Mouse (Mus musculus) heart, embryonic 16.5 days (tissue): Measurements from ENCODE around the gene Abhd17b. TPM values are rescaled to one million over a fixed set of nuclear protein-coding genes. Genes with fewer than 3 reads are reported as not detected.
"Not testable (repeated sequence)": the region's sequence is repeated elsewhere in the genome, so short reads cannot be mapped to it uniquely, and the experiment has no call there.

Source experiments
- ATAC-seq: fragments of 200-750 bp; cut with Nextera tagmentation; replicated peaks from 2 replicates; pipeline ENCODE4 v1.8.0; 2017; ENCODE audit warnings: moderate number of reproducible peaks; ENCODE audit not compliant: insufficient read depth, low FRiP score; ENCODE audit errors: extremely low read depth
- H3K27ac ChIP-seq: fragments of 300-500 bp; sonication (generic); 2 replicates; pipeline ENCODE4 v1.5.1; 2014; ENCODE audit warnings: mild to moderate bottlenecking, low read length, control low read depth, moderate library complexity
- H3K27me3 ChIP-seq: fragments of 300-500 bp; sonication (generic); 2 replicates; pipeline ENCODE4 v1.6.1; 2014; ENCODE audit warnings: low read length, mixed read lengths; ENCODE audit not compliant: control insufficient read depth, insufficient read depth
- H3K36me3 ChIP-seq: fragments of 300-500 bp; sonication (generic); 2 replicates; pipeline ENCODE4 v1.6.1; 2014; ENCODE audit not compliant: control insufficient read depth, insufficient read depth
- H3K4me1 ChIP-seq: fragments of 300-500 bp; sonication (generic); 2 replicates; pipeline ENCODE4 v1.6.1; 2014; ENCODE audit warnings: low read length, mixed read lengths; ENCODE audit not compliant: control insufficient read depth, insufficient read depth
- H3K4me2 ChIP-seq: fragments of 300-500 bp; sonication (generic); 2 replicates; pipeline ENCODE4 v1.6.1; 2014; ENCODE audit warnings: low read depth, mild to moderate bottlenecking, control low read depth, low read length
- H3K4me3 ChIP-seq: fragments of 300-500 bp; sonication (generic); 2 replicates; pipeline ENCODE4 v1.5.1; 2014; ENCODE audit warnings: mild to moderate bottlenecking, control low read depth, low read length
- H3K9ac ChIP-seq: fragments of 300-500 bp; sonication (generic); 2 replicates; pipeline ENCODE4 v1.6.1; 2014; ENCODE audit warnings: low read length, control low read depth
- H3K9me3 ChIP-seq: fragments of 300-500 bp; sonication (generic); replicated peaks from 2 replicates; pipeline ENCODE4 v1.6.1; 2016; ENCODE audit warnings: low read length; ENCODE audit not compliant: control insufficient read depth
- WGBS: fragments of 180-500 bp; shearing (Covaris S2); extraction: QIAGEN DNeasy Blood & Tissue Kit; methylation state at CpG from one replicate; pipeline ENCODE4 v1.1.7; 2014; 5-methylcytosine and 5-hydroxymethylcytosine counted together
- polyA plus RNA-seq: library from polyadenylated mRNA; unstranded; fragments of >200 nt; fragmentation: Nextera tagmentation; extraction: Ambion mirVana; gene quantifications from 2 replicates; pipeline ENCODE4 v1.2.1, GENCODE M21; 2015

Abhd17b gene
- polyA plus RNA-seq, 1 experiment from 2014 or later: 19.7 TPM

DNA sequence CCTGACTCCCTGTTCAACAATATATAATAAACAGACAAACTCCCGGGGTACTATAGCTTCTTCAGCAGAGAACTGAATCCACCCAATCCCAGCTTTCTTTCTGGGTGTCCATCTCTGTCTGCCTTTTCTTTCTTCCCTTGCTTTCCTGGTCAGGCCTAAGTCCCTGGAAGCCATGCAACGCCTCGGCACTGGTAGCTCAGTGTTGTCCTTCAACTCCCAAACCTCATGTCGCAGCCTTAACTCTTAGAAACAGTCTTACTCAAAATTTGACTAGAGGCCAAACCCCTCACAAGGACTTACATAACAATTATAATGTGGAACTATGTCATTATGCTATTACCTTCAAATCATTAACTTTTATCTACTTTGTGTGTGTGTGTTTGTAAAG lies 28.8 kb upstream of the Abhd17b start:
- no peaks in the 10 kb centered on the region for H3K27me3 ChIP-seq
- no peak for ATAC-seq
- no peak overlapping the region for H3K9ac ChIP-seq
- H3K4me2 ChIP-seq: no peak overlapping the region
- WGBS: 89% methylated on average over 4 of the region's 4 CpGs
- H3K27ac ChIP-seq: no peak overlapping the region
- H3K36me3 ChIP-seq: no peaks in the 10 kb centered on the region
- H3K9me3 ChIP-seq: no peaks in the 10 kb centered on the region
- no peak overlapping the region for H3K4me3 ChIP-seq
- peaks cover 6% of the 10 kb centered on the region; the same call in 1 of the 2 replicates for H3K4me1 ChIP-seq

DNA sequence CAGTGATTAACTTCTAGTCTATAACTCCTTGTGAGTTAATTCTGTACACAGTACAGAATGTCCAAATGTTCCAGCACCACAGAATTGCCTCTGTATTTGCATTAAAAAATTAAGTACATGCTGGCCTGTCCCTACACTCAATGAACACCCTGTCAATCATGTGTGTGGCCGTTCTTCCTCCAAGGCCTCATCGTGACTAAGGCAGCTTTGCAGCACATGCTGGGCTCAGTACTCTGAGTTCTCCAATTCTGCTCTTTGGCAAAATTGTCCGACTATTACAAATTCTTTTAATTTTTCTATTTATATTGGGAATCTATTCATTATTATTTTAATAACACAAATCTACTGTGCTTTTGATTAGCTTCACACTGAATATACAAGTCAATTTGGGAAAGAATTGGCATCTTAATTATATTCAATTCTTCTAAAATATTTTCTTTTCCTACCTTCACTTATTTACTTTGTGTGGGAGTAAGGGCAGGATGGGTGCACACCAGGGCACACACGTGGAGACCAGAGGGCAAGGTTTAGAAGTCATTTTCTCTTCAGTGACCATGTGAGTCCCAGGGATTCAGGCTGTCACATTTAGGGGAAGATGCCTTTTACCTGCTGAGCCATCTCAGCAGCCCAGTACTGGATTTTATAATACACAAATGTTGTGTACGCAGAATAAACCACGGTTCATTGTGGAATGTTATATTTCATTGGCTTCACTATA lies 26.6 kb upstream of the Abhd17b start:
- Histone ChIP-seq H3K4me1 (peaks cover 10% of the 10 kb centered on the region; the same call in 1 of the 2 replicates), H3K36me3 (no peaks in the 10 kb centered on the region), H3K27ac (no peak overlapping the region), H3K9ac (no peak overlapping the region), H3K9me3 (no peaks in the 10 kb centered on the region), H3K27me3 (no peaks in the 10 kb centered on the region), H3K4me2 (no peak overlapping the region), H3K4me3 (no peak overlapping the region)
- WGBS: 82% methylated on average over 6 of the region's 6 CpGs
- ATAC-seq: no peak

GRCm38 (mm10) chr19:21628440-21628839 lies 24.5 kb upstream of the Abhd17b start:
- not testable (repeated sequence) for H3K9me3 ChIP-seq, H3K4me2 ChIP-seq, H3K27ac ChIP-seq, H3K36me3 ChIP-seq, H3K4me3 ChIP-seq, ATAC-seq, H3K9ac ChIP-seq, H3K27me3 ChIP-seq
- WGBS: 61% methylated on average over 10 of the region's 11 CpGs
- peaks cover 10% of the 10 kb centered on the region; the same call in 1 of the 2 replicates for H3K4me1 ChIP-seq

DNA sequence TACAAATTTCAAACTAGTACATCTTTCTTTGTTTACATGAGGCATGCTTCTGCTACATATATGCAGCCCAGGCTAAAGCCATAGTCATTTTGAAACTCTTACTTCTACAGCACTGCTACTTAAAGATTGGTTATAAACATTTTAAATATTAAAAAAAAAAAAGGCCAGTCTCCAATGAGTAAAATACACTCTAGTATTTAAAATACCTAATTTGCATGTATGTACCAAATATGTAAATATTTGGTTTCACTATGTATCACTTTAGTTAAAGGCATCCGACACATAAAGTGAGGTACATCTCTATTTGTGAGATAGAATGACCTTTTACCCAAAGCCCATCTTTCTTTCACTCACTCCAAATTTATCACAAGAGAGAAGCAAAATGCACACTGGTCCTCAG lies 24.0 kb upstream of the Abhd17b start:
- 90% methylated on average over 1 of the region's 1 CpGs for WGBS

GRCm38 (mm10) chr19:21629501-21629900 lies 23.5 kb upstream of the Abhd17b start:
- Histone ChIP-seq H3K9ac (no peak overlapping the region), H3K4me3 (no peak overlapping the region), H3K4me2 (no peak overlapping the region), H3K9me3 (no peaks in the 10 kb centered on the region), H3K36me3 (no peaks in the 10 kb centered on the region), H3K4me1 (peaks cover 7% of the 10 kb centered on the region; the same call in 1 of the 2 replicates), H3K27me3 (no peaks in the 10 kb centered on the region), H3K27ac (no peak overlapping the region)
- no peak for ATAC-seq
- WGBS: 75% methylated on average over 1 of the region's 1 CpGs

More for the DNA sequence above, 24.0 kb upstream of the Abhd17b start:
- Histone ChIP-seq H3K9ac (no peak overlapping the region), H3K9me3 (no peaks in the 10 kb centered on the region), H3K4me2 (no peak overlapping the region), H3K27ac (no peak overlapping the region), H3K4me1 (peaks cover 7% of the 10 kb centered on the region; the same call in 1 of the 2 replicates), H3K4me3 (no peak overlapping the region), H3K36me3 (no peaks in the 10 kb centered on the region), H3K27me3 (no peaks in the 10 kb centered on the region)
- ATAC-seq: no peak

DNA sequence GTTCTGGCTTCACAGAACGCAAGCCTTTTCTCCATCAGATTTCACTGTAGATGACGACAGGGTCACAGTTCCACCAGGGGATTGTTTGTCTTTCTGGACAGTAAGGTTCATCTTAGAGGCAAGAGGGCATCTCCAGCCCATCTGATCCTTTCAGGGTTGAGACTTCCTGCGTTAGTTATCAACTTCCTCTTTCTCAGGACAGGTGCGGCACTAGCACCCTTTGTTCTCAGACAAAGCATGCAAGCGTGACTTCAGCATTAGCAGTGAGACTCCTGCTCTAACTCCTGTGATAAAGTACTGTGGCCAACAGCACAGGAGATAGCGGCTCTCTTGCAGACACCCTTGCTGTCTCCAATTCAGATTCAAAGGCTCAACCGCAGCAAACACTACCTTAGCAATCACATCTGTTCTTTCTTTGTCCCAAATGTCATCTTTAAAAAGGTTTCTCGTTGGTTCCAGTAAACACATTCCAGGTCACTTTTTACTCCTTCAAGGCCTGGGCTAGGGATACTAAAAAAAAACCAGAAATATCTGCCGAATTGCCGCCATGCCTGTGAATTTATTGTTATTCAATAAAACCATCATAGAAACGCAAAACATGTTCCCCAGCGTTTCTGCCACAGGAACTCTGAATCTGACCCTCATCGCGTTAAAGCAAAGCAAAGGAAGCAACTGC lies 22.2 kb upstream of the Abhd17b start:
- no peaks in the 10 kb centered on the region for H3K9me3 ChIP-seq
- WGBS: 47% methylated on average over 14 of the region's 14 CpGs
- H3K36me3 ChIP-seq: no peaks in the 10 kb centered on the region
- H3K4me3 ChIP-seq: no peak overlapping the region
- H3K4me1 ChIP-seq: peaks cover 7% of the 10 kb centered on the region; the same call in 1 of the 2 replicates
- H3K27me3 ChIP-seq: no peaks in the 10 kb centered on the region
- ATAC-seq: no peak
- no peak overlapping the region; the same call in 1 of the 2 replicates for H3K9ac ChIP-seq
- H3K4me2 ChIP-seq: no peak overlapping the region
- H3K27ac ChIP-seq: 0 out of 2 replicates have a peak overlapping the region, but pooled peaks have one; percentile 4

DNA sequence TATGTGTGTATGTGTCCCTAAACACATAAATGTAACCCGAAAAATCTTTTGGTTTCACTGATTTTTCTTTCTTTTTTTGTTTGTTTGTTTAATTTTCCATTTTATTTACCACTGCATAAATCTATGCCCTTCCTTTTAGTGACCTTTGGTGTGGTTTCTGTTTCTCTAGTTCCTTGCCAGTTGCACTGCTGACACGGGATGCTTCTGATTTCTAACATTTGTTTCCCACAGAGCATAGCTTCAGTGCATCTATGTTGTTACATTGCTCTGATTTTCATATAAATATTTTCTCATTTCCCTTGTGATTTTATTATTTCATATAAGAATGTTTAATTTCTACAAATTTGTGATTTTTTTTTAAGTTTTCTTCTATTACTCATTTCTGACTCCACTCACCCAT lies 17.6 kb upstream of the Abhd17b start:
- H3K36me3 ChIP-seq: no peaks in the 10 kb centered on the region
- WGBS: 86% methylated on average over 2 of the region's 2 CpGs
- no peak for ATAC-seq
- no peaks in the 10 kb centered on the region for H3K9me3 ChIP-seq
- no peak overlapping the region for H3K4me3 ChIP-seq
- peaks cover 6% of the 10 kb centered on the region; the same call in 1 of the 2 replicates for H3K4me1 ChIP-seq
- H3K27me3 ChIP-seq: no peaks in the 10 kb centered on the region
- no peak overlapping the region for H3K9ac ChIP-seq
- no peak overlapping the region for H3K27ac ChIP-seq
- no peak overlapping the region for H3K4me2 ChIP-seq

- no peak overlapping the region for H3K27ac ChIP-seq
- no peaks in the 10 kb centered on the region for H3K4me1 ChIP-seq
- H3K36me3 ChIP-seq: no peaks in the 10 kb centered on the region
- H3K9me3 ChIP-seq: no peaks in the 10 kb centered on the region
- H3K27me3 ChIP-seq: no peaks in the 10 kb centered on the region
- 75% methylated on average over 3 of the region's 3 CpGs for WGBS
- no peak overlapping the region for H3K4me2 ChIP-seq
- H3K4me3 ChIP-seq: no peak overlapping the region
- no peak overlapping the region for H3K9ac ChIP-seq
- no peak for ATAC-seq
Observed at GRCm38 (mm10) chr19:21636907-21637306, 16.1 kb upstream of the Abhd17b start.

DNA sequence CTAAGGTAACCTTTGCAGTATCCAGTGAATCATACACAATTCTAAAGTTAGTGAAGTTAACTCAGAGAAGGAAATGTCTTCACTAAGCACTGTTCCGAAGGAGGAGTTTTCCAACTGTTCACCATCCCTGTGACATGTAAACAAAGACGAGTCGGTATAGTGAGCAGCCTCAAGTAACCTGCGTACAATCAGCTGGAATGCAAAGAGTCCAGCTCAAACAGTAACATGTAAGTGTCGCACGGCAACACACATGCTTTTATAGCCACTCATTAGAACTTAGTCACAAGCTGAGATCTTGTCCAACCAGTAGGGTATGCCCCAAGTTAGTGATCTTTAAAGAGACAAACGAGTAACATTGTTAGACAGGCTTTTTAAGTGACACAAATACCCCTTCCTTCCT lies 15.3 kb upstream of the Abhd17b start:
- H3K36me3 ChIP-seq: no peaks in the 10 kb centered on the region
- no peak for ATAC-seq
- no peak overlapping the region for H3K4me2 ChIP-seq
- no peaks in the 10 kb centered on the region for H3K4me1 ChIP-seq
- H3K9ac ChIP-seq: no peak overlapping the region
- no peaks in the 10 kb centered on the region for H3K27me3 ChIP-seq
- H3K9me3 ChIP-seq: no peaks in the 10 kb centered on the region
- no peak overlapping the region for H3K4me3 ChIP-seq
- no peak overlapping the region for H3K27ac ChIP-seq
- 72% methylated on average over 7 of the region's 7 CpGs for WGBS
